Mouse (Mus musculus) common myeloid progenitor, adult 5-6 weeks (primary cell): ENCODE results near the gene Smtn. TPM values are rescaled to one million over a fixed set of nuclear protein-coding genes. Genes with fewer than 3 reads are reported as not detected.

ENCODE experiments used
- ATAC-seq: replicated peaks from 2 replicates; pipeline ENCODE4 v1.8.0; 2016; ENCODE audit warnings: low read depth, mild to moderate bottlenecking, moderate TSS enrichment, inconsistent platforms; ENCODE audit not compliant: poor library complexity, severe bottlenecking
- total RNA-seq: library from RNA; stranded (forward); fragments of 200-1000, 187-1606 nt; gene quantifications from 2 replicates; pipeline ENCODE4 v1.2.3, GENCODE M21; 2017

The Smtn gene
- total RNA-seq, 1 experiment from 2014 or later = 5.2 TPM

- ATAC-seq = no peak
These were observed 24.8 kb downstream of the Smtn start for GRCm38 (mm10) chr11:3515637-3516036.

GRCm38 (mm10) chr11:3515216-3515615 is 25.2 kb downstream of the Smtn start:
- no peak for ATAC-seq

GRCm38 (mm10) chr11:3514529-3515054 is 25.8 kb downstream of the Smtn start, which contains the start of gene Selenom:
Gene Selenom, plus strand, starts transcription at chr11:3514684.
- ATAC-seq = peak; percentile 76

- no peak for ATAC-seq
These were observed 27.1 kb downstream of the Smtn start for GRCm38 (mm10) chr11:3513291-3513690.

- ATAC-seq = peak; percentile 27; the same call in 1 of the 2 replicates
These were observed 30.1 kb downstream of the Smtn start for GRCm38 (mm10) chr11:3510321-3510720.

- no peak for ATAC-seq
These were observed 31.0 kb downstream of the Smtn start for GRCm38 (mm10) chr11:3509181-3510085.

GRCm38 (mm10) chr11:3508226-3508625 is 32.2 kb downstream of the Smtn start:
- ATAC-seq = peak; percentile 66

- ATAC-seq = no peak
These were observed 36.4 kb downstream of the Smtn start for GRCm38 (mm10) chr11:3503755-3504693.

GRCm38 (mm10) chr11:3502459-3503072 is 37.8 kb downstream of the Smtn start:
- no peak for ATAC-seq

GRCm38 (mm10) chr11:3502057-3502456 is 38.4 kb downstream of the Smtn start:
- no peak for ATAC-seq

GRCm38 (mm10) chr11:3497296-3497695 is 43.1 kb downstream of the Smtn start:
- ATAC-seq = no peak

GRCm38 (mm10) chr11:3496756-3497155 is 43.7 kb downstream of the Smtn start:
- ATAC-seq = no peak

- peak; percentile 47 for ATAC-seq
These were observed 44.9 kb downstream of the Smtn start for GRCm38 (mm10) chr11:3495496-3495895.

GRCm38 (mm10) chr11:3494857-3495256 is 45.6 kb downstream of the Smtn start:
- ATAC-seq = no peak

- no peak for ATAC-seq
These were observed 47.7 kb downstream of the Smtn start for GRCm38 (mm10) chr11:3492748-3493147.

GRCm38 (mm10) chr11:3489036-3489435 is 51.4 kb downstream of the Smtn start:
- ATAC-seq = peak; percentile 53

GRCm38 (mm10) chr11:3487952-3488570 is 52.4 kb downstream of the Smtn start, which contains the start of gene Pla2g3:
Gene Pla2g3, plus strand, starts transcription at chr11:3488284.
- ATAC-seq = no peak

- 0 out of 2 replicates have a peak, but pooled peaks have one; percentile 24 for ATAC-seq
These were observed 54.1 kb downstream of the Smtn start for GRCm38 (mm10) chr11:3486349-3486748.

GRCm38 (mm10) chr11:3483980-3484642 is 56.3 kb downstream of the Smtn start:
- ATAC-seq = no peak
